Mouse (Mus musculus) heart, embryonic 11.5 days (tissue): ENCODE data around the gene Rimklb. TPM values are rescaled to one million over a fixed set of nuclear protein-coding genes. Genes with fewer than 3 reads are reported as not detected.
A peak's percentile ranks its signal among the peaks of the same experiment; 100 is the strongest.
"Not testable (repeated sequence)": the region's sequence is repeated elsewhere in the genome, so short reads cannot be mapped to it uniquely, and the experiment has no call there.

ENCODE experiments used
- ATAC-seq: fragments of 200-750 bp; cut with Nextera tagmentation; replicated peaks from 2 replicates; pipeline ENCODE4 v1.8.0; 2017; ENCODE audit warnings: moderate library complexity; ENCODE audit not compliant: insufficient number of reproducible peaks, low FRiP score, low TSS enrichment
- H3K27ac ChIP-seq: fragments of 300-500 bp; sonication (generic); 2 replicates; pipeline ENCODE4 v1.5.1; 2014; ENCODE audit warnings: mild to moderate bottlenecking, low read depth, low read length
- H3K27me3 ChIP-seq: fragments of 300-500 bp; sonication (generic); 2 replicates; pipeline ENCODE4 v1.6.1; 2014; ENCODE audit warnings: mild to moderate bottlenecking, low read length, mixed read lengths; ENCODE audit not compliant: control insufficient read depth, insufficient read depth
- H3K36me3 ChIP-seq: fragments of 300-500 bp; sonication (generic); 2 replicates; pipeline ENCODE4 v1.6.1; 2014; ENCODE audit warnings: mild to moderate bottlenecking, low read length, moderate library complexity, mixed read lengths; ENCODE audit not compliant: control insufficient read depth, insufficient read depth
- H3K4me1 ChIP-seq: fragments of 300-500 bp; sonication (generic); 2 replicates; pipeline ENCODE4 v1.6.1; 2014; ENCODE audit warnings: low read length; ENCODE audit not compliant: control insufficient read depth, insufficient read depth
- H3K4me2 ChIP-seq: fragments of 300-500 bp; sonication (generic); 2 replicates; pipeline ENCODE4 v1.6.1; 2014; ENCODE audit warnings: mild to moderate bottlenecking, moderate library complexity
- H3K4me3 ChIP-seq: fragments of 300-500 bp; sonication (generic); 2 replicates; pipeline ENCODE4 v1.5.1; 2014; ENCODE audit warnings: low read depth, low read length
- H3K9ac ChIP-seq: fragments of 300-500 bp; sonication (generic); 2 replicates; pipeline ENCODE4 v1.6.1; 2014; ENCODE audit warnings: mild to moderate bottlenecking, low read depth, low read length, moderate library complexity
- H3K9me3 ChIP-seq: fragments of 300-500 bp; sonication (generic); replicated peaks from 2 replicates; pipeline ENCODE4 v1.6.1; 2016; ENCODE audit warnings: low read length; ENCODE audit not compliant: control insufficient read depth
- WGBS: fragments of 180-500 bp; shearing (Covaris S2); extraction: QIAGEN DNeasy Blood & Tissue Kit; methylation state at CpG from one replicate; pipeline ENCODE4 v1.1.7; 2014; ENCODE audit not compliant: insufficient replicate concordance; 5-methylcytosine and 5-hydroxymethylcytosine counted together
- polyA plus RNA-seq: library from polyadenylated mRNA; unstranded; fragments of >200 nt; fragmentation: Nextera tagmentation; extraction: Ambion mirVana; gene quantifications from 2 replicates; pipeline ENCODE4 v1.2.1, GENCODE M21; 2014

The Rimklb gene
- polyA plus RNA-seq, 1 experiment from 2014 or later: 8.7 TPM

DNA sequence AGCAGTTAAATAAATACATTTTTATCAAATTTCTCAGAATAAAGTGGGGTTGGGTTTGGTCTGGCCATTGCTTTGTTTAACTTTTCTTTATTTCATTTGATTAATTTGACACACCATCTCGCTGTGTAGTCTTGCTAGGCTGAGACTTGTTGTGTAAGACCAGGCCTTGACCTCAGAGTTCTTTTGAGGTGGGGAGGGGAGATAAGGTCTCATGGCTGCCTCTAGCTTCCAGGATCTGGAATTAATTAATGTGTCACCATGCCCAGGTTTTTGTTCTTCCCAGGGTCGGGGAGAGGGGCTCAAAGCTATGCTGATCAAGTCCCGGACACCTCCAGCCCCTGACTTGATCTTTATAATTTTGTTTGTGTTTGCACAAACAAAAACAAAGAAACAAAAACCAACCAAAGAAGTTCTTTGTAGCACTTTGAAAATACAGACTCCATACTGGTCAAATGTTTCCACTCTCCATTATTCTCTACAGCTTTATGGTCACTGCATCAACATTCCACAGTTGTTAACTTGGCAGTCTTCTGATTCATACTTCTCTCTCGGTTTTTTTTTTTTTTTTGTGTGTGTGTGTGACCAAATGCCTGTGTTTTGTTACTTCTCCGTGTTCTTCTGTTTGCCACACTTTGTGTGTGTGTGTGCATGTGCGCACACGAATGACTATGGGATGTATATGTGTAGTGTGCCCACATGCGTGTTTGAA lies 33.1 kb upstream of the Rimklb start:
- 65% methylated on average over 8 of the region's 8 CpGs for WGBS
- no peak overlapping the region for H3K4me2 ChIP-seq
- no peaks in the 10 kb centered on the region for H3K27me3 ChIP-seq
- no peak overlapping the region for H3K4me3 ChIP-seq
- no peaks in the 10 kb centered on the region for H3K9me3 ChIP-seq
- no peak overlapping the region for H3K9ac ChIP-seq
- H3K36me3 ChIP-seq: no peaks in the 10 kb centered on the region
- no peak for ATAC-seq
- H3K4me1 ChIP-seq: no peaks in the 10 kb centered on the region
- no peak overlapping the region for H3K27ac ChIP-seq

DNA sequence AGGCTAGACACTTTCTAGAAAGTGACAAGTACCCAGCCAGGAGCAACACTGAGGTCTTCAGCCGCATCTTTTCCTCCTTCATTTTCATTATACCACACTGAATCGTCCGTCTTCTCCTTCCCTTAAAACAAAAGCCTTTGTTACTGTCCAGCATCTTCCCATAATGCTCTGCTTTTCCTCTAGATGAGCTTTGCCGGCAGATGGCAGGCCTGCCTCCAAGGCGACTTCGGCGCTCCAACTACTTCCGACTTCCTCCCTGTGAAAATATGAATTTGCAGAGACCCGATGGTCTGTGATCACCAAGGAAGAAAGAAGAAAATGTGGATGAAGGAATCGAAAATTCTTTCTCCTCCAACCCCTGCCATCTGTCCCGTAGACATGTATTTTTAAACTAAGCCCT lies 29.6 kb upstream of the Rimklb start:
- no peaks in the 10 kb centered on the region for H3K36me3 ChIP-seq
- no peak overlapping the region for H3K9ac ChIP-seq
- H3K4me2 ChIP-seq: no peak overlapping the region
- no peak for ATAC-seq
- 74% methylated on average over 11 of the region's 11 CpGs for WGBS
- no peak overlapping the region for H3K27ac ChIP-seq
- no peaks in the 10 kb centered on the region for H3K9me3 ChIP-seq
- no peaks in the 10 kb centered on the region for H3K27me3 ChIP-seq
- no peak overlapping the region for H3K4me3 ChIP-seq
- H3K4me1 ChIP-seq: no peaks in the 10 kb centered on the region

DNA sequence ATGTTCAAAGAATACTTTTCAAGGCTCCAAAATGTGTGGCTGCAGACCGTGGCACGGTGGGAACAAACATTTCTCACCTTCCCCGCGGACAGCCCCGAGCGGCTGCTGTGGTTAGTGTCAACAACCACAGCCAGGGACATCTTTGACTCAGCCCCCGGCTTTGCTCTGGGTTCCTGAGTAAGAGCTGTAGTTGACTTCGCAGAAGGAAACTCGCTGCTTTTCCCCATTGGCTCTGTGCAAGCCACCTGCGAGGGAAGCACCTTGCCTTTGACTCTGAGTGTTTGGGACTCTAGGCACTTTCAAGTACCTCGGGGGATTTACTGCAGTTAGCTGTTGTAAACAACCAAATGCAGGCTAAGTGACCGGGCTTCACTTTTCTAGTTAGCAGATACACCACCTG lies 29.0 kb upstream of the Rimklb start:
- Histone ChIP-seq H3K27me3 (no peaks in the 10 kb centered on the region), H3K36me3 (no peaks in the 10 kb centered on the region), H3K4me2 (no peak overlapping the region), H3K9me3 (no peaks in the 10 kb centered on the region), H3K4me3 (no peak overlapping the region), H3K9ac (no peak overlapping the region), H3K4me1 (no peaks in the 10 kb centered on the region), H3K27ac (no peak overlapping the region)
- 23% methylated on average over 12 of the region's 12 CpGs for WGBS
- no peak for ATAC-seq

GRCm38 (mm10) chr6:122523289-122523688 lies 24.7 kb upstream of the Rimklb start:
- H3K4me2 ChIP-seq: no peak overlapping the region
- ATAC-seq: no peak
- H3K9ac ChIP-seq: no peak overlapping the region
- no peaks in the 10 kb centered on the region for H3K27me3 ChIP-seq
- 87% methylated on average over 8 of the region's 8 CpGs for WGBS
- no peaks in the 10 kb centered on the region for H3K36me3 ChIP-seq
- no peak overlapping the region for H3K27ac ChIP-seq
- no peak overlapping the region for H3K4me3 ChIP-seq
- H3K4me1 ChIP-seq: no peaks in the 10 kb centered on the region
- no peaks in the 10 kb centered on the region for H3K9me3 ChIP-seq

DNA sequence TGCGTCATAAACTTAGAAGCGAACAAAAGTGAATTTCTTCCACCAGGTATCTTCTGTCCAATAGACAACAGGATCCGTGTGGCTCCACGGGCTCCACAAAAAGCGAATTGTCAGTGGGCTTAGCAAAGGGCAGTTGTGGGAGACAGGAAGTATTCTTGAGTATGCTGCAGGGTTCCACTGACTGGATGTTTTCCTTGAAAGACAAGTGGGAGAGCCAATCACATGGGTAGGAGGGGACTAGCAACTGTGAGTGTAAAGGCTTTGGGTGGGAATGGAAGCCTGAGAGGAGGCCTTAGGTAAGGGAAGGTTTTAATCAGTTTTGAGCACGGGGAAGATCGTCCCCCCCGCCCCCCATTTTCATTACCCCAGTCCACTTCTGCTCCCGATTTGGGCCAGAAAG lies 24.0 kb upstream of the Rimklb start:
- Histone ChIP-seq H3K27ac (no peak overlapping the region), H3K27me3 (no peaks in the 10 kb centered on the region), H3K4me2 (no peak overlapping the region), H3K9ac (no peak overlapping the region), H3K9me3 (no peaks in the 10 kb centered on the region), H3K4me3 (no peak overlapping the region), H3K36me3 (no peaks in the 10 kb centered on the region), H3K4me1 (no peaks in the 10 kb centered on the region)
- peak; percentile 57; the same call in 1 of the 2 replicates for ATAC-seq
- WGBS: 65% methylated on average over 9 of the region's 9 CpGs

DNA sequence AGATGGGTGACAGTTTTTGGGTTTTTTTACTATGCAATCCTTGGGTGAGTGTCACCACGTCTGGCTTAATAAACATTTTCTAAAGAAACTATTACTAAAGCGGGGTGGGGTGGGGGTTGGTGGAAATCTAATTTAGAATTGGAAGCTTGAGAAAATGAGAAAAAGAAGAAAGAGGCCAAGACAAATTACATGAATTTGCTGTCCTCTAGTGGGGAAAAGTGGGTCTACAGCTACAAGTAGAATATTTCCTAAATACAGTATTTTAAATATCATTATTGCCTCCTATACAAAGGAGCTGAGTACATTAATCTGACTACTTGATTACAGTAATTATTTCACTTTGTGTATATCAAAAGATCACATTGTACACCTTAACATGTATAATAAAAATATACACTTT lies 20.8 kb upstream of the Rimklb start:
- H3K4me1 ChIP-seq: no peaks in the 10 kb centered on the region
- no peaks in the 10 kb centered on the region for H3K27me3 ChIP-seq
- no peaks in the 10 kb centered on the region for H3K9me3 ChIP-seq
- H3K4me3 ChIP-seq: no peak overlapping the region
- WGBS: 35% methylated on average over 2 of the region's 2 CpGs
- H3K36me3 ChIP-seq: no peaks in the 10 kb centered on the region
- H3K27ac ChIP-seq: no peak overlapping the region
- no peak for ATAC-seq
- H3K9ac ChIP-seq: no peak overlapping the region
- no peak overlapping the region for H3K4me2 ChIP-seq

DNA sequence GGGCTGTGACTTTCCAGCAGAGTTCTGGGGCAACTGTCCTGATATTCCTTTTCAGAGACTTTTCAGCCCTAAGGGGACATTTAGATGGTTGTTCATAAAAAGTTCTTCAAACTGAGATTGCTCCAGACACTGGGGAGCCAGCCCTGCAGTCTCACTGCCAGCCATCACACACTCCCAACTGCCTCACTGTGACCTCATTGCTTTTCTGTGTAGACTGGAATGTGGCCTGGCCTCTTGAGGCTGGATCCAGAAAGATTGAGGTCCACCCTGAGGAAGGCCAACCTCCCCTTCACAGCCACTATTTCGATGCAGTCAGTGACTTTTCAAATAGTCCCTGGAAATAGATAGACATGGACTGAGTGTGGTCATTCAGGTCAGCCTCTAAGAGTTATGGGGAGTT lies 19.1 kb upstream of the Rimklb start:
- 71% methylated on average over 1 of the region's 1 CpGs for WGBS
- H3K27ac ChIP-seq: no peak overlapping the region

GRCm38 (mm10) chr6:122515762-122516161 lies 17.2 kb upstream of the Rimklb start:
- H3K4me3 ChIP-seq, ATAC-seq, H3K9me3 ChIP-seq, H3K36me3 ChIP-seq, H3K4me1 ChIP-seq, H3K27ac ChIP-seq, H3K9ac ChIP-seq, H3K4me2 ChIP-seq, H3K27me3 ChIP-seq: not testable (repeated sequence)
- 77% methylated on average over 2 of the region's 2 CpGs for WGBS

More for the DNA sequence above, 19.1 kb upstream of the Rimklb start:
- H3K4me1 ChIP-seq: no peaks in the 10 kb centered on the region; the same call in 1 of the 2 replicates
- H3K36me3 ChIP-seq: no peaks in the 10 kb centered on the region
- no peak overlapping the region for H3K4me3 ChIP-seq
- ATAC-seq: no peak
- no peak overlapping the region for H3K9ac ChIP-seq
- no peak overlapping the region for H3K4me2 ChIP-seq
- no peaks in the 10 kb centered on the region for H3K27me3 ChIP-seq
- no peaks in the 10 kb centered on the region for H3K9me3 ChIP-seq

DNA sequence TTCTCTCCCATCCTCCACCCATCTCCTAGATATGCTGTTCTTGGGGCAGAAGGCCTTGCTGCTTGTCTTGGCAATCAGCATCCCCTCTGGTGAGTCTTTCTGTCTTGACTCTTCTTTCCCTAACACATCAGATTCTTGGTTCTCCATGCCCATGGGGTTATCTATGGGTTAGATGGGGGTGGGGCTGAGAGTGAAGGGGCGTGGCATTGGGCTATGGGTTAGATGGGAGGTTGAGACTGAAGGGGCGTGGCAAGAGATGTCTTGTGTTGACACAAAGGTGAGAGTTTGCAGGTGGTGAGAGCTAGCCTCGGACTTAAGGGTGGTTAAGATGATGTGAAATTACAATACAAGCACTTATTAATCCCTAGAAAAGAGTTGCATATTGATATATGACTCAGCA lies 15.8 kb upstream of the Rimklb start:
- H3K27ac ChIP-seq: no peak overlapping the region
- 70% methylated on average over 3 of the region's 3 CpGs for WGBS
- H3K4me1 ChIP-seq: no peaks in the 10 kb centered on the region; the same call in 1 of the 2 replicates
- no peak overlapping the region for H3K4me2 ChIP-seq
- H3K9ac ChIP-seq: no peak overlapping the region
- H3K27me3 ChIP-seq: no peaks in the 10 kb centered on the region
- no peaks in the 10 kb centered on the region for H3K9me3 ChIP-seq
- H3K4me3 ChIP-seq: no peak overlapping the region
- no peaks in the 10 kb centered on the region for H3K36me3 ChIP-seq
- no peak for ATAC-seq
